Mouse (Mus musculus) hindbrain, embryonic 15.5 days (tissue): ENCODE measurements around the gene Psap. TPM values are rescaled to one million over a fixed set of nuclear protein-coding genes. Genes with fewer than 3 reads are reported as not detected.
A peak's percentile ranks its signal among the peaks of the same experiment; 100 is the strongest.

Experiments
- ATAC-seq: fragments of 200-750 bp; cut with Nextera tagmentation; 2 replicates; pipeline ENCODE4 v1.8.0; 2017; ENCODE audit warnings: low read depth, moderate number of reproducible peaks, moderate TSS enrichment; ENCODE audit not compliant: low FRiP score
- H3K27ac ChIP-seq: fragments of 300-500 bp; sonication (generic); replicated peaks from 2 replicates; pipeline ENCODE4 v1.5.1; 2015; ENCODE audit warnings: mild to moderate bottlenecking, inconsistent platforms
- H3K27me3 ChIP-seq: fragments of 300-500 bp; sonication (generic); 2 replicates; pipeline ENCODE4 v1.6.1; 2015; ENCODE audit warnings: control low read depth, inconsistent platforms
- H3K36me3 ChIP-seq: fragments of 300-500 bp; sonication (generic); 2 replicates; pipeline ENCODE4 v1.6.1; 2015; ENCODE audit warnings: control low read depth, inconsistent platforms
- H3K4me1 ChIP-seq: fragments of 300-500 bp; sonication (generic); replicated peaks from 2 replicates; pipeline ENCODE4 v1.6.1; 2015; ENCODE audit warnings: control low read depth, inconsistent platforms
- H3K4me2 ChIP-seq: fragments of 300-500 bp; sonication (generic); 2 replicates; pipeline ENCODE4 v1.6.1; 2015; ENCODE audit warnings: moderate library complexity, mild to moderate bottlenecking, inconsistent platforms
- H3K4me3 ChIP-seq: fragments of 300-500 bp; sonication (generic); 2 replicates; pipeline ENCODE4 v1.5.1; 2015; ENCODE audit warnings: mild to moderate bottlenecking, inconsistent platforms
- H3K9ac ChIP-seq: fragments of 300-500 bp; sonication (generic); 2 replicates; pipeline ENCODE4 v1.6.1; 2015; ENCODE audit warnings: inconsistent platforms
- H3K9me3 ChIP-seq: fragments of 300-500 bp; sonication (generic); 2 replicates; pipeline ENCODE4 v1.6.1; 2016; ENCODE audit warnings: control low read depth, inconsistent platforms
- WGBS: fragments of 180-500 bp; shearing (Covaris S2); methylation state at CpG from one replicate; pipeline ENCODE4 v1.1.7; 2015; 5-methylcytosine and 5-hydroxymethylcytosine counted together
- polyA plus RNA-seq: library from polyadenylated mRNA; unstranded; fragments of >200 nt; fragmentation: Nextera tagmentation; extraction: Ambion mirVana; gene quantifications from 2 replicates; pipeline ENCODE4 v1.2.1, GENCODE M21; 2015

Gene Psap
- polyA plus RNA-seq, 1 experiment from 2014 or later: 203 TPM

DNA sequence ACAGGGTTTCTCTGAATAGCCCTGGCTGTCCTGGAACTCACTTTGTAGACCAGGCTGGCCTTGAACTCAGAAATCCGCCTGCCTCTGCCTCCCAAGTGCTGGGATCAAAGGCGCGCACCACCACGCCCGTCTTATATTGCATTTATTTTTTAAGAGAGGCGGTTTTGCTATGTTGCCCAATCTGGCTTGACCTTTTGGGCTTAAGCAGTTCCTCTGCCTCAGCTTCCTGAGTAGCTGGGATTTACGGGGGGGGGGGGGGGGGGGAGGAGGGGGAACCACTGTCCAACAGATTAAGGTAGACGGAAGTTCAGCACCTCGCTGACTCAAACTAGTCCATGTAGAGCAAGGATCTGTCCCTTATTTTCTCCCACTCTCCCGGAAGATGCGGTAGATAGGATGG is 8.7 kb upstream of the Psap start:
- H3K36me3 ChIP-seq: no peaks in the 10 kb centered on the region
- H3K27me3 ChIP-seq: no peaks in the 10 kb centered on the region
- ATAC-seq: no peak
- H3K4me2 ChIP-seq: no peak overlapping the region
- no peaks in the 10 kb centered on the region for H3K9me3 ChIP-seq
- H3K27ac ChIP-seq: no peak overlapping the region
- no peak overlapping the region for H3K9ac ChIP-seq
- 97% methylated on average over 10 of the region's 11 CpGs for WGBS
- no peaks in the 10 kb centered on the region for H3K4me1 ChIP-seq
- H3K4me3 ChIP-seq: no peak overlapping the region

GRCm38 (mm10) chr10:60269141-60270064 is 8.0 kb upstream of the Psap start:
- Histone ChIP-seq H3K27me3 (no peaks in the 10 kb centered on the region), H3K9me3 (no peaks in the 10 kb centered on the region), H3K36me3 (no peaks in the 10 kb centered on the region), H3K4me2 (no peak overlapping the region), H3K4me1 (no peaks in the 10 kb centered on the region), H3K9ac (no peak overlapping the region), H3K4me3 (no peak overlapping the region), H3K27ac (no peak overlapping the region)
- ATAC-seq: no peak
- 74% methylated on average over 13 of the region's 13 CpGs for WGBS

- H3K27ac ChIP-seq: no peak overlapping the region
- no peaks in the 10 kb centered on the region for H3K27me3 ChIP-seq
- no peak overlapping the region for H3K4me2 ChIP-seq
- no peaks in the 10 kb centered on the region for H3K4me1 ChIP-seq
- no peak for ATAC-seq
- no peaks in the 10 kb centered on the region for H3K9me3 ChIP-seq
- H3K36me3 ChIP-seq: no peaks in the 10 kb centered on the region
- 84% methylated on average over 6 of the region's 6 CpGs for WGBS
- no peak overlapping the region for H3K4me3 ChIP-seq
- no peak overlapping the region for H3K9ac ChIP-seq
Observed at GRCm38 (mm10) chr10:60271015-60271414, 6.4 kb upstream of the Psap start.

GRCm38 (mm10) chr10:60272241-60272640 is 5.2 kb upstream of the Psap start:
- no peaks in the 10 kb centered on the region for H3K36me3 ChIP-seq
- no peak overlapping the region for H3K9ac ChIP-seq
- no peak overlapping the region for H3K27ac ChIP-seq
- H3K4me1 ChIP-seq: no peaks in the 10 kb centered on the region
- 81% methylated on average over 6 of the region's 6 CpGs for WGBS
- no peak overlapping the region for H3K4me2 ChIP-seq
- ATAC-seq: no peak
- no peaks in the 10 kb centered on the region for H3K9me3 ChIP-seq
- no peak overlapping the region for H3K4me3 ChIP-seq
- H3K27me3 ChIP-seq: no peaks in the 10 kb centered on the region

GRCm38 (mm10) chr10:60273382-60273781 is 4.0 kb upstream of the Psap start:
- no peak overlapping the region for H3K4me3 ChIP-seq
- 85% methylated on average over 6 of the region's 6 CpGs for WGBS
- H3K4me2 ChIP-seq: no peak overlapping the region
- no peak for ATAC-seq
- H3K36me3 ChIP-seq: no peaks in the 10 kb centered on the region
- H3K27ac ChIP-seq: no peak overlapping the region
- H3K9ac ChIP-seq: no peak overlapping the region
- no peaks in the 10 kb centered on the region for H3K27me3 ChIP-seq
- no peaks in the 10 kb centered on the region for H3K9me3 ChIP-seq
- peaks cover 2% of the 10 kb centered on the region; the same call in 1 of the 2 replicates for H3K4me1 ChIP-seq

DNA sequence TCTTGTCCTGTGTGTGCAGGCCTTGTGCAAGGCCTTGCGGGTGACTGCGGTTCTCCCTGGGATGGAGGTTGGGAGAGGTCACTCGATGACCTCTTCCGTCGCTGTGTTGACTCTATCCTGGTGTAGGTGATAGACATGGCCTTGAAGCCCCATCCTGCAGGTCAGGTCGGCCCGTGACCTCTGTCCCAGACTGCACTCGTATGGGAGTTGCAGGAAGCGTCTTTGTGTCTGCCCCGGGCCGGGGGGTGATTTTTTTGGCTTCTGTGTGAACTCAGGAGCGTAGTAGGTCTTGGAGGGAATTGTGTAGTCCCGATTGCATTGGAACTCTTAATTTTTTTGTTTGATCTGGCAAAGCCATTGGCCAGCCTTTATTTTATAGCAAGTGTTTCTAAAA is 576 bp downstream of the Psap start:
- Histone ChIP-seq H3K4me2 (peak overlapping the region; percentile 75), H3K36me3 (no peaks in the 10 kb centered on the region), H3K4me3 (peak overlapping the region; percentile 66), H3K9me3 (no peaks in the 10 kb centered on the region), H3K4me1 (peaks cover 47% of the 10 kb centered on the region), H3K9ac (peak overlapping the region; percentile 74), H3K27me3 (no peaks in the 10 kb centered on the region), H3K27ac (peak overlapping the region; percentile 92)
- WGBS: 6% methylated on average over 13 of the region's 13 CpGs
- ATAC-seq: no peak; the same call in 1 of the 2 replicates

DNA sequence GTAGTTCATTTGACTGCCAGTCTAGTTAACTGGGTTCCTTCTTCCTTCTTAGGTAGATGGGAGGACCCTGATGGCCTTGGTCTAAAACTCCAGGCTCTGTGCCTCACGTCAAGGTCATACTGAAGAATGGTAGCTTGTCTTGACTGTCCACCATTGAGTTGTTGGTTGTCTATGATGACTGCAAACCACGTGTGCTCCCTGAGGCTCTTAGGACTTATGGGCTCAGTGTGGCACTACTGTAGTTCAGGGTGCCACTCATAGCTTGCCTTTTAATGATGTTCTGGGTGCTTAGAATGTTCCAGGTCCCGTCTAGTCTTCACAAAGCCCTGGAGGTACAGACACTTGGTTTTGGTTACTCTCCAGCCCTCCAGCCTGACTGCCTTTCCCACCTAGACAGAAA is 1.4 kb downstream of the Psap start:
- Histone ChIP-seq H3K4me1 (peaks cover 54% of the 10 kb centered on the region), H3K9ac (peak overlapping the region; percentile 74; the same call in 1 of the 2 replicates), H3K4me3 (peak overlapping the region; percentile 66), H3K4me2 (peak overlapping the region; percentile 75), H3K36me3 (no peaks in the 10 kb centered on the region), H3K27me3 (no peaks in the 10 kb centered on the region), H3K27ac (0 out of 2 replicates have a peak overlapping the region, but pooled peaks have one; percentile 5), H3K9me3 (no peaks in the 10 kb centered on the region)
- 73% methylated on average over 3 of the region's 3 CpGs for WGBS
- ATAC-seq: no peak

- WGBS: 61% methylated on average over 8 of the region's 8 CpGs
- ATAC-seq: no peak
- Histone ChIP-seq H3K4me1 (peaks cover 61% of the 10 kb centered on the region), H3K27me3 (no peaks in the 10 kb centered on the region), H3K27ac (no peak overlapping the region), H3K9me3 (no peaks in the 10 kb centered on the region), H3K4me3 (peak overlapping the region; percentile 66), H3K36me3 (no peaks in the 10 kb centered on the region), H3K9ac (no peak overlapping the region), H3K4me2 (peak overlapping the region; percentile 75)
Observed at GRCm38 (mm10) chr10:60279290-60279940, 2.0 kb downstream of the Psap start.

- peak overlapping the region; percentile 9; the same call in 1 of the 2 replicates for H3K4me3 ChIP-seq
- H3K4me2 ChIP-seq: peak overlapping the region; percentile 75
- H3K9ac ChIP-seq: no peak overlapping the region
- H3K27ac ChIP-seq: no peak overlapping the region
- H3K27me3 ChIP-seq: no peaks in the 10 kb centered on the region
- H3K9me3 ChIP-seq: no peaks in the 10 kb centered on the region
- WGBS: 78% methylated on average over 9 of the region's 9 CpGs
- H3K4me1 ChIP-seq: peaks cover 66% of the 10 kb centered on the region
- H3K36me3 ChIP-seq: no peaks in the 10 kb centered on the region
- no peak for ATAC-seq
Observed at GRCm38 (mm10) chr10:60279941-60280301, 2.5 kb downstream of the Psap start.

DNA sequence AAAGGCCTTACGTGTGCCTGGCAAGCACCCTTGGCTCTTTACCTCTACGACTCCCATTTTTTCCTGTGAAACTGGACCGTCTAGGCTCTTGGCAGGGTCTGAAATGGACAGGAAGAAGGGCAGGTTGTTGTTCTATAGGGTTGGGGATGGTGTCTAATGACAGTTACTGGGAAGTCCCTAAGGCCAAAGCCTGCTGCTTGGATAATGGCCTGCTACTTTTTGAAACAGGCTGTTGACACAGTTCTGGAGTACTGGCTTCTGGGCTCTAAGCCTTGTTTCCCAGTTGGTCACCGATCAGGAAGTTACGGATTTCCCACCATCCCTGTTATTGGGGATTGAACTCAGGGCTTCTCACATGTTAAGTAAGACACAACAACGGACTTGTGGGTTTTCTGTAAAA is 2.9 kb downstream of the Psap start:
- Histone ChIP-seq H3K9ac (no peak overlapping the region), H3K9me3 (no peaks in the 10 kb centered on the region), H3K27ac (no peak overlapping the region), H3K4me3 (peak overlapping the region; percentile 9; the same call in 1 of the 2 replicates), H3K36me3 (no peaks in the 10 kb centered on the region), H3K4me1 (peaks cover 70% of the 10 kb centered on the region), H3K4me2 (peak overlapping the region; percentile 75), H3K27me3 (no peaks in the 10 kb centered on the region)
- ATAC-seq: no peak
- 87% methylated on average over 6 of the region's 6 CpGs for WGBS

DNA sequence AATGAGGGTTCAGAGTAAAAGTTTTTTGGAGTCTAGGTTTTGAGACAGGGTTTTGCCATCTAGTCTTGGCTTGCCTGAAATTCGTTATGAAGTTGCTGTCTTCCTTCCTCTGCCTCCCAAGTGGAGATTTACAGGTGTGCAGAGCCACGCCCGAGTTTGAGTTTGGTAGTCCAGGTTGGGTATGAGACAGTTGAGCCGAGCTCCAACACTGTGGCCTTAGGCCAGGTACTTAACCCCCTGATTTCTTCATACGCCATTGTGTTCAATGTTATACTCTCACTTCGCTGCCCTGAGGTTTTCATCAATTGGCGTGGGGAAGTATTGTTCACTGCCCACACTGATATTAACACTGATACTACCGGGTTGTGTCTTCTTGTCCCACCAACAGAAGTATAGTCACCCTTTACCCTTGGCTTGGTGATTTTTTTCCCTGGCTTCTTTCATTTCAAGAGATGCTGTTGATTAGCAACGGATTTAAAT is 4.2 kb downstream of the Psap start:
- H3K4me3 ChIP-seq: no peak overlapping the region
- ATAC-seq: no peak
- no peak overlapping the region for H3K4me2 ChIP-seq
- H3K4me1 ChIP-seq: peaks cover 83% of the 10 kb centered on the region
- WGBS: 88% methylated on average over 9 of the region's 9 CpGs
- no peaks in the 10 kb centered on the region for H3K36me3 ChIP-seq
- no peak overlapping the region for H3K27ac ChIP-seq
- H3K9ac ChIP-seq: no peak overlapping the region
- H3K27me3 ChIP-seq: no peaks in the 10 kb centered on the region
- no peaks in the 10 kb centered on the region for H3K9me3 ChIP-seq
